ENCODE assay signal across 8 mouse cellular contexts in the genomic region with DNA sequence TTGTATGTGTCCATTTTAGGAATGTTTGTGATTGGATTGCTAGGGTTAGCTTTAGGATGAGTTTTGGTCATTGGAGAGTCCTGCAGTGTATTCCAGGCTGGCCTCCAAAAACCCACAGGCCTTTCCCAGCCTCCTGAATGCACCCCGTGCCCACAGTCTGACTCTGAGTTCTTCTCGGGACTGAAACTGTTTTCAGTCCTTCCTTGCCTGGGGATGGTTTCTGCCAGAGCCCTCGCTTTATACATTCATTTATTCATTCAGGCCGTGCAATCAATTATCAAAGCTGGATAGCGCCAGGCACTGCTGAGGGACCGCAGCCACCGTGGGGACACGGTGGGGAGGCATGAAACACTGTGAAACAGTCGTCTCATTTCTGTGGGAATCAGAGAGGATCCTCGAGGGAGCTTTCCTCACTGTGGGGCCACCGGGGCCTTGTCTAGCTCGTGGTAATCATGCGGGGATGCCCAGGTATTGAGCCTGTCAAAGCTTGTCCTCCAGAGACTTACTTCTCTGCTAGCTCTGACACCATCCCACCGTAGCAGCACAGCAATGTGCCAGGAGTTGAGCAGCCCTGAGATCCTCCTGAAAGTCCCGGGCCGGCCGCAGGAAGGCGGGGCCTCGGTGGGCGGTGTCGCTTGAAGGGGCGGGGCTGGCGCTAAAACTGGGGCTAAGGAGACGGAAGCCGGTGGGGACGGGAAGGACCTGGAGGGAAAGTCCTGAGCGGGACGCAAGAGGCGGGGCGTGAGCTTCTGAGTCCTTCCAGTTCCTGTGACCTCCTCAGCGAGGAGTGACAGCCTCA. TPM values are rescaled to one million over a fixed set of nuclear protein-coding genes. Genes with fewer than 3 reads are reported as not detected.
DNase-seq lines count a peak whose midpoint lies in the region; ATAC-seq and TF ChIP-seq lines count a peak whose summit lies in the region.

No protein-coding gene starts in this region.

- intact Hi-C loops in left cerebral cortex, adult 2 months (cut with DNase I) = no loop called here

- no peaks in the 10 kb centered on the region for H3K9me3 ChIP-seq in intestine, postnatal 0 days (ENCODE audit: control insufficient read depth)
- H3K9me3 ChIP-seq in liver, embryonic 13.5 days (replicated peaks) = no peaks in the 10 kb centered on the region
- H3K9me3 ChIP-seq in stomach, embryonic 15.5 days = no peaks in the 10 kb centered on the region

- peak; percentile 49 to 57 for DNase-seq in left cerebral cortex, adult 2 months (ENCODE audit: extremely low spot score in 1 of 2, low spot score in 2 of 2)
- no peak for DNase-seq in left cerebral cortex, adult 8-10 months (ENCODE audit: low spot score in 2 of 2)
- DNase-seq in embryo, embryonic 11.5 days (ENCODE audit: low read depth, low spot score) = peak; percentile 82
- peak; percentile 99 for DNase-seq in heart, adult 11 months
- peak; percentile 92 for DNase-seq in liver, embryonic 13.5 days
- DNase-seq in naive thymus-derived CD4-positive, alpha-beta T cell, adult 2 months (ENCODE audit: low read depth) = peak; percentile 91

- H3K36me3 ChIP-seq in intestine, postnatal 0 days (ENCODE audit: control insufficient read depth, insufficient read depth) = no peaks in the 10 kb centered on the region; the same call in 1 of the 2 replicates
- H3K36me3 ChIP-seq in liver, embryonic 13.5 days = no peaks in the 10 kb centered on the region
- no peaks in the 10 kb centered on the region for H3K36me3 ChIP-seq in stomach, embryonic 15.5 days

- H3K9ac ChIP-seq in intestine, postnatal 0 days (ENCODE audit: low read depth, low read length) = peak overlapping the region; percentile 68
- peak overlapping the region; percentile 81 for H3K9ac ChIP-seq in liver, embryonic 13.5 days
- peak overlapping the region; percentile 75 for H3K9ac ChIP-seq in stomach, embryonic 15.5 days

- no peak for TF ChIP-seq CTCF in left cerebral cortex, adult 2 months (IDR thresholded peaks at IDR 0.05)
- no peak for TF ChIP-seq CTCF in intestine, postnatal 0 days (IDR thresholded peaks at IDR 0.05; ENCODE audit: low read depth)

- WGBS in intestine, postnatal 0 days = 4% methylated on average over 31 of the region's 31 CpGs
- 6% methylated on average over 31 of the region's 31 CpGs for WGBS in liver, embryonic 13.5 days (ENCODE audit: insufficient replicate concordance)
- 3% methylated on average over 31 of the region's 31 CpGs for whole genome bisulfite sequencing in stomach, embryonic 15.5 days

- 0 out of 2 replicates have a peak, but pooled peaks cover 3% of the 10 kb centered on the region for H3K4me1 ChIP-seq in intestine, postnatal 0 days (replicated peaks; ENCODE audit: control insufficient read depth, insufficient read depth, low read length)
- peaks cover 20% of the 10 kb centered on the region for H3K4me1 ChIP-seq in liver, embryonic 13.5 days (replicated peaks)
- peaks cover 6% of the 10 kb centered on the region; the same call in 1 of the 2 replicates for H3K4me1 ChIP-seq in stomach, embryonic 15.5 days

- ATAC-seq in intestine, postnatal 0 days = peak; percentile 89
- ATAC-seq in liver, embryonic 13.5 days (ENCODE audit: low read depth) = peak; percentile 90
- ATAC-seq in stomach, embryonic 15.5 days (ENCODE audit: insufficient read depth, low FRiP score, low read depth) = peak; percentile 92

- H3K4me2 ChIP-seq in intestine, postnatal 0 days (replicated peaks; ENCODE audit: low read depth) = peak overlapping the region; percentile 86
- H3K4me2 ChIP-seq in liver, embryonic 13.5 days = peak overlapping the region; percentile 90
- peak overlapping the region; percentile 91 for H3K4me2 ChIP-seq in stomach, embryonic 15.5 days

- H3K4me3 ChIP-seq in left cerebral cortex, adult 2 months = peak overlapping the region; percentile 49
- peak overlapping the region; percentile 54 for H3K4me3 ChIP-seq in intestine, postnatal 0 days (ENCODE audit: low read depth, low read length)
- H3K4me3 ChIP-seq in liver, embryonic 13.5 days (replicated peaks) = peak overlapping the region; percentile 69
- H3K4me3 ChIP-seq in stomach, embryonic 15.5 days (replicated peaks) = peak overlapping the region; percentile 66

- H3K27ac ChIP-seq in left cerebral cortex, adult 2 months = no peak overlapping the region
- peak overlapping the region; percentile 31; the same call in 1 of the 2 replicates for H3K27ac ChIP-seq in intestine, postnatal 0 days (ENCODE audit: low read depth, low read length)
- H3K27ac ChIP-seq in liver, embryonic 13.5 days = peak overlapping the region; percentile 31; the same call in 1 of the 2 replicates
- H3K27ac ChIP-seq in stomach, embryonic 15.5 days = peak overlapping the region; percentile 60; the same call in 1 of the 2 replicates

- H3K27me3 ChIP-seq in intestine, postnatal 0 days (replicated peaks; ENCODE audit: control insufficient read depth, insufficient read depth, low read length) = no peaks in the 10 kb centered on the region
- H3K27me3 ChIP-seq in liver, embryonic 13.5 days = peaks cover 17% of the 10 kb centered on the region
- H3K27me3 ChIP-seq in stomach, embryonic 15.5 days (replicated peaks) = no peaks in the 10 kb centered on the region

RNA-seq across cellular contexts. Expression of a gene that starts 10.4 kb away (rescaled TPM):
- 10 to 100 TPM in 1 of 2 experiments, 1 to 10 TPM in 1; 9.0 to 10.2 TPM for total RNA-seq in left cerebral cortex, adult 2 months (2021)
- total RNA-seq in left cerebral cortex, adult 8-10 months (2022) = 10 to 100 TPM in 2 of 4 experiments, 1 to 10 TPM in 2; 8.6 to 12.4 (median 10.0) TPM
- polyA plus RNA-seq in intestine, postnatal 0 days (2015; fragmentation: Nextera tagmentation; extraction: Ambion mirVana) = 58.5 and 65.6 TPM in 2 replicates
- 20.1 and 23.8 TPM in 2 replicates for polyA plus RNA-seq in liver, embryonic 13.5 days (2015; fragmentation: Nextera tagmentation; extraction: Ambion mirVana)
- polyA plus RNA-seq in stomach, embryonic 15.5 days (2015; fragmentation: Nextera tagmentation; extraction: Ambion mirVana) = 54.2 and 56.2 TPM in 2 replicates

RNA-seq across cellular contexts. Expression of a gene that starts 22.9 kb away (rescaled TPM):
- 100 to 1,000 TPM; 147 to 159 TPM for total RNA-seq in left cerebral cortex, adult 2 months (2021)
- total RNA-seq in left cerebral cortex, adult 8-10 months (2022) = 100 to 1,000 TPM; 128 to 155 (median 146) TPM
- 32.1 and 32.7 TPM in 2 replicates for polyA plus RNA-seq in intestine, postnatal 0 days (2015; fragmentation: Nextera tagmentation; extraction: Ambion mirVana)
- 35.6 and 40.9 TPM in 2 replicates for polyA plus RNA-seq in liver, embryonic 13.5 days (2015; fragmentation: Nextera tagmentation; extraction: Ambion mirVana)
- polyA plus RNA-seq in stomach, embryonic 15.5 days (2015; fragmentation: Nextera tagmentation; extraction: Ambion mirVana) = 56.0 and 59.8 TPM in 2 replicates

RNA-seq across cellular contexts. Expression of a gene that starts 49.5 kb away (rescaled TPM):
- total RNA-seq in left cerebral cortex, adult 2 months (2021) = 10 to 100 TPM; 86.5 to 95.1 TPM
- 10 to 100 TPM; 93.8 to 98.2 (median 96.0) TPM for total RNA-seq in left cerebral cortex, adult 8-10 months (2022)
- 49.8 and 51.6 TPM in 2 replicates for polyA plus RNA-seq in intestine, postnatal 0 days (2015; fragmentation: Nextera tagmentation; extraction: Ambion mirVana)
- 65.0 and 69.6 TPM in 2 replicates for polyA plus RNA-seq in liver, embryonic 13.5 days (2015; fragmentation: Nextera tagmentation; extraction: Ambion mirVana)
- 112 and 121 TPM in 2 replicates for polyA plus RNA-seq in stomach, embryonic 15.5 days (2015; fragmentation: Nextera tagmentation; extraction: Ambion mirVana)

Comparison
In these comparisons a context has a peak if more than half of its experiments do, and no peak if none do; other contexts are left out.
1. DNase-seq: peak in left cerebral cortex, adult 2 months (2 of 2), embryo, embryonic 11.5 days (single experiment), heart, adult 11 months (single experiment), liver, embryonic 13.5 days (single experiment) and naive thymus-derived CD4-positive, alpha-beta T cell, adult 2 months (single experiment); none in left cerebral cortex, adult 8-10 months (0 of 2).
2. Peak in every context shown above with its lines, with median percentiles within 50 percentile points of each other: H3K4me3 ChIP-seq, ATAC-seq, H3K4me2 ChIP-seq and H3K9ac ChIP-seq.